Mouse (Mus musculus) heart, embryonic 13.5 days (tissue): ENCODE results near the gene Mmp14. TPM values are rescaled to one million over a fixed set of nuclear protein-coding genes. Genes with fewer than 3 reads are reported as not detected.

Experiments
- ATAC-seq: fragments of 200-750 bp; cut with Nextera tagmentation; 2 replicates; pipeline ENCODE4 v1.8.0; 2017; ENCODE audit warnings: moderate TSS enrichment; ENCODE audit not compliant: insufficient number of reproducible peaks, low FRiP score, low TSS enrichment; ENCODE audit errors: extremely low read depth
- H3K27ac ChIP-seq: fragments of 300-500 bp; sonication (generic); replicated peaks from 2 replicates; pipeline ENCODE4 v1.5.1; 2015; ENCODE audit warnings: moderate library complexity, mild to moderate bottlenecking, inconsistent platforms
- H3K27me3 ChIP-seq: fragments of 300-500 bp; sonication (generic); replicated peaks from 2 replicates; pipeline ENCODE4 v1.6.1; 2015; ENCODE audit warnings: mild to moderate bottlenecking, inconsistent platforms
- H3K36me3 ChIP-seq: fragments of 300-500 bp; sonication (generic); 2 replicates; pipeline ENCODE4 v1.6.1; 2015; ENCODE audit warnings: mild to moderate bottlenecking, inconsistent platforms
- H3K4me1 ChIP-seq: fragments of 300-500 bp; sonication (generic); 2 replicates; pipeline ENCODE4 v1.6.1; 2015; ENCODE audit warnings: inconsistent platforms
- H3K4me2 ChIP-seq: fragments of 300-500 bp; sonication (generic); 2 replicates; pipeline ENCODE4 v1.6.1; 2015; ENCODE audit warnings: inconsistent platforms, mild to moderate bottlenecking, moderate library complexity
- H3K4me3 ChIP-seq: fragments of 300-500 bp; sonication (generic); 2 replicates; pipeline ENCODE4 v1.5.1; 2015; ENCODE audit warnings: moderate library complexity, mild to moderate bottlenecking, inconsistent platforms
- H3K9ac ChIP-seq: fragments of 300-500 bp; sonication (generic); 2 replicates; pipeline ENCODE4 v1.6.1; 2015; ENCODE audit warnings: inconsistent platforms, mild to moderate bottlenecking, moderate library complexity
- H3K9me3 ChIP-seq: fragments of 300-500 bp; sonication (generic); 2 replicates; pipeline ENCODE4 v1.6.1; 2016; ENCODE audit warnings: inconsistent platforms
- WGBS: fragments of 180-500 bp; shearing (Covaris S2); methylation state at CpG from one replicate; pipeline ENCODE4 v1.1.7; 2015; ENCODE audit warnings: mixed read lengths; 5-methylcytosine and 5-hydroxymethylcytosine counted together
- polyA plus RNA-seq: library from polyadenylated mRNA; unstranded; fragments of >200 nt; fragmentation: Nextera tagmentation; extraction: Ambion mirVana; gene quantifications from 2 replicates; pipeline ENCODE4 v1.2.1, GENCODE M21; 2015

Mmp14 gene
- polyA plus RNA-seq: 97.4 and 98.7 TPM in 2 replicates

DNA sequence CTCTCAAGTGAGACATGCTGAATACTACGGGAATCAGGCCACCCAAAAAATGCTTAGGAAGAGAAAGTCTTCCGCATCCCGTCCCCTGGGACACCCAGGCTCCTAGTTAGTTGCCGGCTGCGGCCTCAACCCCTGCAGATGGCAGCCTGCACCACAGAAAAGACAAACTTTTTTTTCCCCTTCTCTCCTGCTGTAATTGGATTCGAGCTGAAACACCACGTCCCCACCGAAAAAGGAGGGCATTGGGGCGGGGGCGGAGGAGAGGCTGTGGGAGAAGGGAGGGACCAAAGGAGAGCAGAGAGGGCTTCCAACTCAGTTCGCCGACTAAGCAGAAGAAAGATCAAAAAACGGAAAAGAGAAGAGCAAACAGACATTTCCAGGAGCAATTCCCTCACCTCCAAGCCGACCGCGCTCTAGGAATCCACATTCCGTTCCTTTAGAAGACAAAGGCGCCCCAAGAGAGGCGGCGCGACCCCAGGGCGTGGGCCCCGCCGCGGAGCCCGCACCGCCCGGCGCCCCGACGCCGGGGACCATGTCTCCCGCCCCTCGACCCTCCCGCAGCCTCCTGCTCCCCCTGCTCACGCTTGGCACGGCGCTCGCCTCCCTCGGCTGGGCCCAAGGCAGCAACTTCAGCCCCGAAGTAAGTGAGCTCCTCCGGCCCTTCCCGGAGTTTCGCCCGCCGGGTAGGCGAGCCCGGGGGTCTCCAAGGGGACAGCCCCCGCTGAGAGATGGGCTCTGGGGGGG is at the start of gene Mmp14:
Gene Mmp14, plus strand, starts transcription at position 279 of the 744 bp plus-strand sequence.
- Histone ChIP-seq H3K4me3 (peak within 1 kb of the TSS; percentile 84), H3K36me3 (peaks cover 32% of the 10 kb centered on the region), H3K9me3 (no peaks in the 10 kb centered on the region), H3K9ac (peak within 1 kb of the TSS; percentile 100), H3K4me1 (peaks cover 63% of the 10 kb centered on the region), H3K27me3 (no peaks in the 10 kb centered on the region), H3K4me2 (peak within 1 kb of the TSS; percentile 74), H3K27ac (peak within 1 kb of the TSS; percentile 97)
- ATAC-seq: no peak; the same call in 1 of the 2 replicates
- under 1% methylated on average over 49 of the region's 49 CpGs for WGBS

DNA sequence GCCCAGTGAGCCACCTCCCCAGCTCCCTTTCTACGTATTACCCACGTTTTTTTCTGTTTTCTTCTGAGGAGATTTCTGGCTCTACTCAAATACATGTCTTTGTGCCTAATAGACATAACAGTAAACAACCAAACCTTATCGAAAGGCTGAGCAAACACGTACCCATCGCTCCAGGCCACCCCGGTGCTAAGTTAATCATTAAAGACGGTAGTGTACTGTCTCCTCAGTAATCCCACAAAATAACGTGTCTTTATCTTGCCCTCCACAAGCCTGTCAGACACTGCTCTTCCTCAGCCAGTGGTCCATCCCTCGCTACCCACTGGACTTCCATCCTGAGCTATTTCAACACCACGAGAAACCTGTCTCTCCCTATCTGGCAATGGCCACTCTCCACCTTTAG is 49.6 kb upstream of the Mmp14 start:
- Histone ChIP-seq H3K27me3 (no peaks in the 10 kb centered on the region), H3K4me3 (no peak overlapping the region), H3K4me1 (peaks cover 9% of the 10 kb centered on the region), H3K9ac (no peak overlapping the region), H3K9me3 (no peaks in the 10 kb centered on the region), H3K4me2 (no peak overlapping the region), H3K36me3 (no peaks in the 10 kb centered on the region), H3K27ac (no peak overlapping the region)
- WGBS: 74% methylated on average over 10 of the region's 10 CpGs
- no peak for ATAC-seq

DNA sequence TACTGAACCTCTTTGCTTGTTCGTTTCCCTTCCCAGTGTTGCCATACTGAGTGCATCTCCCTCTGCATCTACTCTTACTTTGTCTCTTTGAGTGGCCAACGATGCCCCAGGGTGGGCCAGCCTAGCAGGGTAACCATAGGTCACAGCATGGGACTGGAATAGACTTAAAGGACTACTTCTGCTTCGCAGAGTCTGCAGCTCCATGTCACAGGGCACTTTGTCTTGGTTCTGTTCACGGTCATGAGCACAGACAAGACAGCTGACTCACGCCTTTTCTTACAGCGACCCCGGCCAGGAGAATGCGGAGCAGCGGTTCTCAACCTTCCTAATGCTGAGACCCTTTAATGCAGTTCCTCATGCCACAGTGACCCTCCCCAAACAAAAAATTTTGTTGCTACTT is 48.8 kb upstream of the Mmp14 start:
- Histone ChIP-seq H3K4me3 (no peak overlapping the region), H3K4me2 (no peak overlapping the region), H3K9ac (no peak overlapping the region), H3K9me3 (no peaks in the 10 kb centered on the region), H3K36me3 (no peaks in the 10 kb centered on the region), H3K27me3 (no peaks in the 10 kb centered on the region), H3K4me1 (peaks cover 9% of the 10 kb centered on the region), H3K27ac (no peak overlapping the region)
- 78% methylated on average over 9 of the region's 9 CpGs for WGBS
- ATAC-seq: no peak

DNA sequence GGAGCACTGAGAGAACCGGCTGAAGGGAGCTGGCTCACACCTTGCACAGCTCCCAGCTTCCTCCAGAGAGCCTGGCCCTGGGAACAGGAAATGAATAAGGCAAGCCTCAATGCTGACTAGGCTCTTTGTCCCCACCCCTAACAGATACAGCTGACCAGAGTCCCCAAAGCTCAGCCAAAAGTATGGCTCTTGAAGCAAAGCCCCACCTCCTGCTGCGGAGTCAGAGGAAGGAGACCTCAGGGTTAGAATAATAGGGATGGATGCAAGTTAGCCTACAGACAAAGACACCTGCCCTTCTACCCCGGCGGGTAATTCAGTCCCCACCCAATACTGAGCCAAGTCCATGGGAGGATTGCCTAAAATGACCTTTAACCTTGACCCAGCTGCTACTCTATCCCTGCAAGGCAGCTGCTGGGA is 48.0 kb upstream of the Mmp14 start:
- Histone ChIP-seq H3K4me2 (no peak overlapping the region), H3K9ac (no peak overlapping the region), H3K4me3 (no peak overlapping the region), H3K27ac (no peak overlapping the region), H3K27me3 (no peaks in the 10 kb centered on the region), H3K4me1 (peaks cover 9% of the 10 kb centered on the region), H3K36me3 (no peaks in the 10 kb centered on the region), H3K9me3 (no peaks in the 10 kb centered on the region)
- no peak for ATAC-seq
- WGBS: 51% methylated on average over 4 of the region's 4 CpGs

DNA sequence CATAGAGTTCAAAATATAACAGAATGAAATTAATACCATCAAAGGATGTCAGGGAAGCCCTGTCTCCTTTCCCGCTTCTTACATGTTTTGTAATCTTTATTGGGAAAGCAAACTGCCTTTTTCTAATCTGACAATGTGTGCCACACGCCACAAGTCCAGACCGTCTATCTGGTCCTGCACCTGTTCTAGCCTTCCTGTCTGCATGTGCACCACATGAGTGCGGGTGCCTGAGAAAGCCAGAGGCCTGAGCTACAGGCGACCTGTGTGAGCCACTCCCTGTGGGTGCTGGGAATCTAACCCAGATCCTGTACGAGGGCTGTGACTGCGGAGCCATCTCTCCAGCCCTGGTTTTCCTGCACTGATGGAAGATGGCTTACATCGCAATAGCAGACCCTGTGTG is 47.0 kb upstream of the Mmp14 start:
- no peak overlapping the region for H3K27ac ChIP-seq
- no peak for ATAC-seq
- H3K36me3 ChIP-seq: no peaks in the 10 kb centered on the region
- H3K4me1 ChIP-seq: peaks cover 9% of the 10 kb centered on the region
- H3K4me2 ChIP-seq: no peak overlapping the region
- H3K4me3 ChIP-seq: no peak overlapping the region
- H3K9me3 ChIP-seq: no peaks in the 10 kb centered on the region
- 82% methylated on average over 8 of the region's 8 CpGs for WGBS
- H3K27me3 ChIP-seq: no peaks in the 10 kb centered on the region
- H3K9ac ChIP-seq: no peak overlapping the region

DNA sequence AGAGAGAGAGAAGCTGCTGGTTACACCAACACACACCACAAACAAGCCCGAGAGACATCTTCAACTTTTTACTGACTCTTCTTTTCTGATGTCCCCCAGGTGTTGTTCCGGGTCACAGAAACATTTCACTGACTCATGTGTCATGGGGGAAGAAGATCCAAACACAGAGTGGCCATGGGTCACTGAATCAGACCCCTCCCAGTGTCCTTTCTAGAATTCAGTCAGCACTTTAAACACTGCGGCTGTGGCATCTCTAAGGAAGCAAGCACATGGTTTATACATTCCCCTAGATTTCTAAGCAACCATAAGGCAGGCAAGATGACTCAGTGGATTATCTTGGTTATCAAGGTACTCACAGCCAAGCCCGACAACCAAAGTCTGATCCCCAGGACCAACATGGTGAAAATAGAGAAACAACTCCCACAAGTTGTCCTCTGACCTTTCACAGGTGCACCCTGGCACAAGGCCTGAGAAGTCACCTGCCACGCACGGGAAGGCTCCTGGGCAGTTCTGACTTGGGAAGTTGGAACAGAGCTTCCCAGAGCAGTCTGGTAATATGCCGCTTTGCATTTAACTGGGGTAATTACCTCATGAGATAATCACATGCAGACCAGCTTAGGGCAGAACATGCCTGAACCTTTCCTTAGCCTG is 45.3 kb upstream of the Mmp14 start:
- H3K9ac ChIP-seq: no peak overlapping the region
- peaks cover 9% of the 10 kb centered on the region for H3K4me1 ChIP-seq
- no peak overlapping the region for H3K4me2 ChIP-seq
- no peaks in the 10 kb centered on the region for H3K9me3 ChIP-seq
- no peak overlapping the region for H3K27ac ChIP-seq
- 75% methylated on average over 7 of the region's 7 CpGs for whole genome bisulfite sequencing
- H3K4me3 ChIP-seq: no peak overlapping the region
- no peak for ATAC-seq
- H3K27me3 ChIP-seq: no peaks in the 10 kb centered on the region
- H3K36me3 ChIP-seq: no peaks in the 10 kb centered on the region

DNA sequence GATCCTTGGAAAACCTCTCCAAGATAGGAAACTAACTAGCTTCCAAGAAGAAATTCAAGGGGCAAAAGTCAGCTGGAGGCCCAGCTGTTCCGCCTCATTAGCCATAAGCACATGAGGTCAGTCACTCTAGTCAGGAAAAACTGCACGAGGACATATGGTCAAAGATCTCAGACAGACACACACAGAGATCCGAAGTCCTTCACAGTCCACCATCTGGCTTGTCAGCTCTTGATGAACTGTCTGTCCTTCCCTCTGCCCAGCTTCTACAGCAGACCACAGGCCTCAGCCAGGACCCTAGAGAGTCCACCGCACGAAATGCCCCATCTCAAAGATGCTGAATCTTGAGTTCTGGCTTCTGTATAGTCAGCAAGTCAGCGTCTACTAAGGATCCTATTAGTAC is 43.9 kb upstream of the Mmp14 start:
- Histone ChIP-seq H3K4me1 (peaks cover 9% of the 10 kb centered on the region), H3K9me3 (no peaks in the 10 kb centered on the region), H3K27me3 (no peaks in the 10 kb centered on the region), H3K36me3 (no peaks in the 10 kb centered on the region), H3K27ac (no peak overlapping the region), H3K9ac (no peak overlapping the region), H3K4me3 (no peak overlapping the region), H3K4me2 (no peak overlapping the region)
- no peak for ATAC-seq
- WGBS: 76% methylated on average over 6 of the region's 6 CpGs

DNA sequence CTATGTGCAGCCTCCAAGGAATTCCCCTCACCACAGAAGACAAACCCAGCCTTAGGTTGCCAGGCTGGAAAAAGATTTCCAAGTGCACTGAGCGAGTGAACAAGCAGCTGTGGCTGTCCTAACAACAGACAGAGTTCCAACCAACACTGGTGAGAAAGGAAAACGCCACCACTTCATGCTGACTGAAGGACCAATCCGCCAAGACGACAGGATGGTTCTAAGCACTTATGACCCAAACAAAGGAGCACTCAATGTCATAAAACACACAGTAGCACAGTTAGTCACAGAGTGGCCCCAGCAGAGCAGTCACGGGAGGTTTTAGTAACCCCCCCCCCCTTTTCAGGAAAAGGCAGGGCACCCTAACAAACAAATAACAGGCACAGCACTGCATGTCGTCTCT is 40.6 kb upstream of the Mmp14 start:
- no peak for ATAC-seq
- Histone ChIP-seq H3K4me2 (no peak overlapping the region), H3K4me3 (no peak overlapping the region), H3K4me1 (no peaks in the 10 kb centered on the region), H3K27ac (no peak overlapping the region), H3K36me3 (peaks cover 6% of the 10 kb centered on the region), H3K9me3 (no peaks in the 10 kb centered on the region), H3K9ac (no peak overlapping the region), H3K27me3 (no peaks in the 10 kb centered on the region)
- 66% methylated on average over 6 of the region's 6 CpGs for WGBS

DNA sequence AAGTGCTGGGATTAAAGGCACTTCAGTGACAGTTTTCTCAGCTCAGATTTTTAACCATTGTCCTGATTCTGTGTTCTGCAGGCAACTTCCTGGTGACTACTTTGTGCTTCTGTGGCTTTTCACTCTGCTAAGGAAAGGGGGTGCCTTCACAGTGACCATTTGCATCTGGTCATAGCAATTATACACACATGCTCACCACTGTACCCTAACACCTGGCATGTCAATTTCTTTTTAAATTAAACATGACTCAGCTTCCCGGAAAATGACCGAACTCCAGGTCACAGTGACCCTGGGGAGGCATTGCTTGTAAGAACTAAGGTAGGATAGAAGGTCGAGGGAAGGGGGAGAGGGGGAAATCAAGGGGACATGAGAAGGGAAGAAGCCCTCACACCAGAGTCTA is 37.6 kb upstream of the Mmp14 start:
- peaks cover 6% of the 10 kb centered on the region for H3K36me3 ChIP-seq

DNA sequence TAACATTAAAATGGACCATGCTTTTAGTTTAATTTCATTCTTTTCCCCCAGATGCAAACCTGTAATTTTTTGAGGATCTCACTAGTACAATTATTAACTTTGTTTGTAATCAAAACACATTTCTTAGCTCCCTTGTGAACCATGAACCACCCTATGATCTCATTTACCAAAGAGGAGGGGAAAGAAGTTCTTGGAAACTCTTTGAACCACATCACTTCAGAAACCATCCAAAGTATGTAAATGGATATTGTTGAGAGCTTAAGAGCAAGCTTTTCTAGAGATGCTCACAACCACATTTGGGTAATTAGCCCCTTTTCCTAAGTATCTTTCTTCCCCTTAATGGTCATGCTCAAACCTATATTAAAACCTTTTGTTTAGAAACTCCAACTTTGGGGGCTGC is 37.1 kb upstream of the Mmp14 start:
- no peak overlapping the region for H3K27ac ChIP-seq
- H3K4me2 ChIP-seq: no peak overlapping the region
- no peak overlapping the region for H3K9ac ChIP-seq
- peaks cover 6% of the 10 kb centered on the region for H3K36me3 ChIP-seq
- no peak overlapping the region for H3K4me3 ChIP-seq
- no peaks in the 10 kb centered on the region for H3K9me3 ChIP-seq
- peaks cover 13% of the 10 kb centered on the region for H3K4me1 ChIP-seq
- H3K27me3 ChIP-seq: no peaks in the 10 kb centered on the region
- ATAC-seq: no peak

More for the DNA sequence above, 37.6 kb upstream of the Mmp14 start:
- Histone ChIP-seq H3K4me1 (peaks cover 8% of the 10 kb centered on the region), H3K9ac (no peak overlapping the region), H3K27ac (no peak overlapping the region), H3K4me3 (no peak overlapping the region), H3K4me2 (no peak overlapping the region), H3K9me3 (no peaks in the 10 kb centered on the region), H3K27me3 (no peaks in the 10 kb centered on the region)
- ATAC-seq: no peak
- WGBS: 71% methylated on average over 3 of the region's 3 CpGs

DNA sequence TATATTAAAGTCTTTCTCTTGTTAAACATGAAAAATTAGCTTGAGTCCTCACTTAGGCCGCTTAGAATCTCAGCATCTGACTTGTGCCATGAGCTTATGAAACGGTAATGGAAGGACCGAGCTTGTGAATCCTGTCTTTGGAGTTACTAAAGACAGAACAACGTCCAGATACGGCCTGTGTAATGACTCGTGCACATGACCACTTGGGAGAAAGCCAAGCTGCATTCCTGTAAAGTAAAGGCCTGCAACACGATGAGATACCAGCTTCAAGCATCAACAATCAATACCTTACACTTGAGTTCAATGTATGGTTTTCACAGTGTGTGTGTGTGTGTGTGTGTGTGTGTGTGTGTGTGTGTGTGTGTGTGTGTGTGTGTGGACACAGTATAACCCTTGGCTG is 34.7 kb upstream of the Mmp14 start:
- 40% methylated on average over 7 of the region's 7 CpGs for WGBS

More for the DNA sequence above, 34.7 kb upstream of the Mmp14 start:
- peaks cover 6% of the 10 kb centered on the region for H3K36me3 ChIP-seq
- H3K4me2 ChIP-seq: no peak overlapping the region
- peaks cover 13% of the 10 kb centered on the region for H3K4me1 ChIP-seq
- H3K9me3 ChIP-seq: no peaks in the 10 kb centered on the region
- no peaks in the 10 kb centered on the region for H3K27me3 ChIP-seq
- no peak overlapping the region for H3K9ac ChIP-seq
- H3K4me3 ChIP-seq: no peak overlapping the region
- ATAC-seq: no peak
- no peak overlapping the region for H3K27ac ChIP-seq
